Mouse (Mus musculus) lung, adult 2 months (tissue): Measurements from ENCODE around the gene Dpysl5. TPM values are rescaled to one million over a fixed set of nuclear protein-coding genes. Genes with fewer than 3 reads are reported as not detected.

Source experiments
- DNase-seq: peaks from one replicate; pipeline ENCODE4 v3.0.0; 2022
- H3K4me1 ChIP-seq: fragments of 200-500 bp; 2 replicates; pipeline ENCODE4 v1.6.1; 2011; ENCODE audit warnings: low read length; ENCODE audit not compliant: control insufficient read depth, insufficient read depth
- H3K4me3 ChIP-seq: fragments of 200-500 bp; replicated peaks from 2 replicates; pipeline ENCODE3; 2011; ENCODE audit warnings: low read depth, mild to moderate bottlenecking, control low read depth, low read length; ENCODE audit errors: extremely low read depth
- CTCF ChIP-seq: fragments of 200-500 bp; IDR thresholded peaks from 2 replicates; pipeline ENCODE4 v1.5.1; 2011; ENCODE audit warnings: mild to moderate bottlenecking, low read length, control low read depth; ENCODE audit not compliant: insufficient read depth
- POLR2A ChIP-seq: fragments of 200-500 bp; IDR thresholded peaks from 2 replicates; pipeline ENCODE4 v1.6.1; 2011; ENCODE audit warnings: low read depth, mild to moderate bottlenecking, control low read depth, low read length, borderline replicate concordance; ENCODE audit errors: extremely low read depth
- WGBS: fragments of 180-500 bp; shearing (Covaris S2); methylation state at CpG from one replicate; pipeline ENCODE4 v1.1.7; 2018; 5-methylcytosine and 5-hydroxymethylcytosine counted together
- polyA plus RNA-seq: library from polyadenylated mRNA; depleted of rRNA; stranded (reverse); fragments of >200 nt; gene quantifications from 2 replicates; pipeline ENCODE4 v1.2.3, GENCODE M21; 2012

Gene Dpysl5
- polyA plus RNA-seq, 1 experiment = 5.6 TPM

- Histone ChIP-seq H3K4me3 (no peak overlapping the region), H3K4me1 (no peaks in the 10 kb centered on the region)
- WGBS = 86% methylated on average over 8 of the region's 8 CpGs
- TF ChIP-seq CTCF (no peak), POLR2A (no peak)
- DNase-seq = no peak
Measured at GRCm38 (mm10) chr5:30721935-30722334, 10.6 kb downstream of the Dpysl5 start.

DNA sequence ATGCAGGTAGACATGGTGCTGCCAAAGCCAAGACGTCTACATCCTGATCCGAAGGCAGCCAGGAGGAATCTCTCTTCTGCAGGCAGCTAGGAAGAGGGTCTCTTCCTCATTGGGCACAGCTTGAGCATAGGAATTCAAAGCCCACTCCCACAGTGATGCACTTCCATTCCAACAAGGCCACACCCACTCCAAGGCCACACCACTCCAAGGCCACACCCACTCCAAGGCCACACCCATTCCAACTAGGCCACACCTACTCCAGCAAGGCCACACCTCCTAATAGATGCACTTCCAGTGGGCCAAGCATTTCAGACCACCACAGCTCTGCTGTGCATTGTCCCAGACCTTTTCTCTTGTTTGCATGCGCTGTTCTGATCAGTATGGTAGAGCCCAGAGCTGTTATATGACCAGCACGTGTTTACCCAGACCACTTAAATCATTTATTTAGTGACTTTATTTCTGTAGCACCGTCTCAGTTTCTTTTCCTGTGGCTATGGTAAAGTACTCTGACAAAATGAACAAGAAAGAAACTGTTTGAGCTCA is 14.9 kb downstream of the Dpysl5 start:
- no peak for DNase-seq
- Histone ChIP-seq H3K4me3 (no peak overlapping the region), H3K4me1 (no peaks in the 10 kb centered on the region)
- WGBS = 83% methylated on average over 5 of the region's 5 CpGs
- no peak for TF ChIP-seq POLR2A
- TF ChIP-seq CTCF = no peak

DNA sequence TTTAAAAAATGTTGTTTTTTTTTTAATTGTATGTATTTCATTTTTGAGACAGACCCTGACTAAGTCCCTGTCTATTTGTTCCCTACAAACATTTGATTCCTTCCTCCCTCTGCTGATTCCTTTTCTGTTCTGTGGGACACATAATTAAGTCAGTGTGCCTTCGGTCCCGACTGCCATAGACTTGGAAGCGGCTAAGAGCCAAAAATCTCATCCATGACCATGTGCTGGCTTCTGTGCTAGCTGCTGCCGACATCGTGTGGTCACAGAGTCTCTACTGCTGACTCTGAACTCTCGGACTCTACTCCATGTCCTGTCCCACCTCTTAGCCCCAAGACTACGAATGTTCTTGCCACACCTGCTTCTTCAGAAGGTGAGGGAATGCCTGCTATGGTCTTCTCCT is 21.1 kb downstream of the Dpysl5 start:
- DNase-seq = no peak
- 81% methylated on average over 7 of the region's 7 CpGs for whole genome bisulfite sequencing
- Histone ChIP-seq H3K4me3 (no peak overlapping the region), H3K4me1 (no peaks in the 10 kb centered on the region)
- TF ChIP-seq POLR2A (no peak), CTCF (no peak)

DNA sequence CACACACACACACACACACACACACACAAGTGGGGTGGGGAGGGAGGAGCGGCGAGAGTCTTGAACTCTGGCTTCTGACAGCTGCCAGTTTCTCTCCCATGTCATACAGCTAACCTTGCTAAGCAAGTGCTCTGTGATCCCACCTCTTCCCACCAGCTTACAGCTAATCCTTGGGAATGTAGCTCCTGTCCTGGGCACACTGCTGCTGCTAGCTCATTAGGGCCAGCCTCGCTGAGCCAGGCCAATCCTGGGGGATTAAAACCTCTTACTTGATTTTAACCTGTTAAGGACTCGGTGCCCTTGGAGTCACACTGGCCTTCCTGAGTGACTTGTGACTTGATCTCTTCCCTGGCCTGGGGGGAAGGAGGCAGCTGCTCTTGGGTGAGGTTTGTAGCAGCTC is 23.3 kb downstream of the Dpysl5 start:
- 72% methylated on average over 4 of the region's 4 CpGs for WGBS
- no peak for DNase-seq
- H3K4me1 ChIP-seq = no peaks in the 10 kb centered on the region
- TF ChIP-seq CTCF = no peak
- TF ChIP-seq POLR2A = no peak
- no peak overlapping the region for H3K4me3 ChIP-seq

DNA sequence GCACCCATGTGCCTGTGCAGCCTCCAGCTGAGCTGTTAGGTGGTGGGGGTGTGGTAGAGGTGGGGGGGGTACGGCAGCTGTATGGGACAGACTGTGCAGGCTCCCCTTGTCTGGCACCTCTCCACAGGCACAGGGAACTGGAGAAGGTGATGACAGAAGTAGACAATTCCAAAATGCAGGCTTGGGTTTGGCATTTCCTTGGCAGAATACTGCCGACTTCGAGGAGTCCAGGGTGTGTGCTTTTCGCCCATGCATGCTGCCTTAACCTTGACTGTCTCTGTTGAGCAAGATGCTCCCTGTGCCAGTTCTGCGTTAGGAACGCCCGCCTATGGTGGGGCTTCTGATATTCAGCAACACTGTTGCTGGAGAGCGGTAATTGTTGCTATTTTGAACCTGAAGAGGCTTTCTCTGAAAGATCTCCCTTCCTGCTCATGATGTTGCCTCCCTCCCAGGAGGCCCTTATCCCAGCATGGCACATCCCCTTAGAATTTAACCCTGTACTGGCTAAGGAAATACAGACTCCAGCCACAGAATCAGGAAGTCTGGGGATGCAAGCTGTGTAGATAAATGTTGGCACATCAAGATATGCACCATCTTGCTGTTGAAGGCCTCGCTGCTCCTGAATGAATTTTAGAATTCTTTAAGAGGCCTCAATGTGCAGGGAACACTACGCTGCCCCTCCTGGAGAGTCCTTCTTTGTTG is 26.9 kb downstream of the Dpysl5 start:
- no peak overlapping the region for H3K4me3 ChIP-seq
- WGBS = 33% methylated on average over 10 of the region's 10 CpGs
- no peak for DNase-seq
- H3K4me1 ChIP-seq = no peaks in the 10 kb centered on the region
- TF ChIP-seq POLR2A = no peak
- TF ChIP-seq CTCF = no peak

DNA sequence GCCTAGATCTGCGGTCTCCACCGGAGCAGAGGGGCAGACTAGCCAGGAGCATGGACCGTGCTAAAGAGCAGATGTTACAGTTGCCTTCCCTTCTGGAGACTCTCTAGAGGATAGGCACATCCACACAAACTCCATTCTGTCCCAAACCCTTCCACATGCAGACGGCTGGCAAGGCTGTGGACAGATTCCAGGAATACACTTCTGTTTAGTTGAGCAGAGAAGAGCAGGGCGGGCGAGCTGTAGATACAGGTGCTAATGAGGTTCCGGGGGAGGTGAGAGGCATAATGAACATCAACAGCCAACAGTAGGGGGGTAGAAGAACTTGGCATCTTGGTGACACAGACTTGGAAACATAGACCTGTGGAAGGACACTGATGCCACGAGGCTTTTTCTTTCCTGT is 28.2 kb downstream of the Dpysl5 start:
- WGBS = 80% methylated on average over 8 of the region's 8 CpGs

GRCm38 (mm10) chr5:30749582-30750311 is 38.4 kb downstream of the Dpysl5 start:
- no peak for DNase-seq
- 53% methylated on average over 12 of the region's 12 CpGs for WGBS
- TF ChIP-seq CTCF (no peak), POLR2A (no peak)
- Histone ChIP-seq H3K4me3 (no peak overlapping the region), H3K4me1 (no peaks in the 10 kb centered on the region)

More for the DNA sequence above, 28.2 kb downstream of the Dpysl5 start:
- no peak overlapping the region for H3K4me3 ChIP-seq
- TF ChIP-seq CTCF = no peak
- no peak for TF ChIP-seq POLR2A
- no peak for DNase-seq
- H3K4me1 ChIP-seq = no peaks in the 10 kb centered on the region

- Histone ChIP-seq H3K4me1 (no peaks in the 10 kb centered on the region), H3K4me3 (no peak overlapping the region)
- WGBS = 57% methylated on average over 5 of the region's 5 CpGs
- TF ChIP-seq CTCF (no peak), POLR2A (no peak)
- no peak for DNase-seq
Measured at GRCm38 (mm10) chr5:30751071-30751470, 39.7 kb downstream of the Dpysl5 start.

DNA sequence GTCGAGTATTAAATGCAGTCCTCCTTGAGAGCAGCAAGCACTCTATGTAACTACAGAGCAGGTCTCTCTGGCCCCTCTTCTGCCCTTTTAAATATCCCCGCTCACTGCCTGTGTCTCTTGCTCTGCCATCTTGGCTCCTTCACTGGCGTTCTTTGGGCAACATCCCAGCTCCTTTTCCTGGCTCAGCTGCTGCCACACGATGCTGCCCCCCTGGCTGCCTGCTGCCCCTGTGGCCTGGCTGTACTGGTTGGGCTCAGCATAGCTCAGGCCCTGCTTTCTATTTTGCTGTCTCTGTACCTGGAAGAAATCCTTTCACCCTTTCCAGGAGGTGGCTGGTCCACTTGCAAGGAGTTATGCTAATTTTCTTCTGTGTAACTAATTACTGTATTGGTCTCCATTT is 41.8 kb downstream of the Dpysl5 start:
- Histone ChIP-seq H3K4me1 (no peaks in the 10 kb centered on the region), H3K4me3 (no peak overlapping the region)
- WGBS = 76% methylated on average over 4 of the region's 4 CpGs
- DNase-seq = no peak
- TF ChIP-seq CTCF (no peak), POLR2A (no peak)
